Mouse (Mus musculus): ENCODE measurements around the gene Dctn2.

- TF ChIP-seq POLR2A (IDR thresholded peaks at IDR 0.05; ENCODE audit: insufficient read length, low read depth) = no peak
- no peak for TF ChIP-seq MYOG (IDR thresholded peaks at IDR 0.05; ENCODE audit: control insufficient read depth in 1 of 3, insufficient read depth in 1 of 3, insufficient read length in 2 of 3, low read depth in 2 of 3)
- TF ChIP-seq USF1 (IDR thresholded peaks at IDR 0.05; ENCODE audit: low read depth) = no peak
- TF ChIP-seq TCF12 (IDR thresholded peaks at IDR 0.05; ENCODE audit: insufficient read depth, poor library complexity, severe bottlenecking) = no peak
Observed at GRCm38 (mm10) chr10:127228897-127229296, 37.3 kb upstream of the Dctn2 start.
